Mouse (Mus musculus) kidney, adult 18-20 months (tissue): Measurements from ENCODE around the gene Mymx.
"Not testable (repeated sequence)": the region's sequence is repeated elsewhere in the genome, so short reads cannot be mapped to it uniquely, and the experiment has no call there.

Source experiments
- DNase-seq: peaks from one replicate; pipeline ENCODE4 v3.0.0; 2021

Mymx gene

GRCm38 (mm10) chr17:45601877-45602304 is at the start of gene Mymx:
Gene Mymx (minus strand): TSS chr17:45602102.
- DNase-seq = peak; percentile 78

- DNase-seq = no peak
These were observed 42.3 kb upstream of the Mymx start for GRCm38 (mm10) chr17:45644185-45644584.

- DNase-seq = peak; percentile 65
These were observed 40.8 kb upstream of the Mymx start for GRCm38 (mm10) chr17:45642701-45643100.

GRCm38 (mm10) chr17:45641981-45642380 is 40.1 kb upstream of the Mymx start:
- DNase-seq = no peak

GRCm38 (mm10) chr17:45638596-45639295 is 36.8 kb upstream of the Mymx start:
- DNase-seq = no peak

- DNase-seq = no peak
These were observed 32.1 kb upstream of the Mymx start for GRCm38 (mm10) chr17:45634033-45634432.

GRCm38 (mm10) chr17:45631940-45632339 is 30.0 kb upstream of the Mymx start:
- no peak for DNase-seq

- DNase-seq = no peak
These were observed 29.1 kb upstream of the Mymx start for GRCm38 (mm10) chr17:45630992-45631391.

GRCm38 (mm10) chr17:45629861-45630694 is 28.2 kb upstream of the Mymx start:
- DNase-seq = peak; percentile 61

- no peak for DNase-seq
These were observed 27.3 kb upstream of the Mymx start for GRCm38 (mm10) chr17:45628885-45629855.

- no peak for DNase-seq
These were observed 26.3 kb upstream of the Mymx start for GRCm38 (mm10) chr17:45628160-45628559.

GRCm38 (mm10) chr17:45626577-45627134 is 24.8 kb upstream of the Mymx start:
- DNase-seq = peak; percentile 67

GRCm38 (mm10) chr17:45623425-45623824 is 21.5 kb upstream of the Mymx start:
- DNase-seq = not testable (repeated sequence)

GRCm38 (mm10) chr17:45619386-45620256 is 17.7 kb upstream of the Mymx start:
- peak; percentile 42 for DNase-seq

GRCm38 (mm10) chr17:45618941-45619385 is 17.1 kb upstream of the Mymx start:
- DNase-seq = peak; percentile 52

- no peak for DNase-seq
These were observed 15.8 kb upstream of the Mymx start for GRCm38 (mm10) chr17:45617655-45618054.

GRCm38 (mm10) chr17:45616679-45617078 is 14.8 kb upstream of the Mymx start:
- no peak for DNase-seq

GRCm38 (mm10) chr17:45616046-45616650 is 14.2 kb upstream of the Mymx start:
- no peak for DNase-seq

- no peak for DNase-seq
These were observed 11.0 kb upstream of the Mymx start for GRCm38 (mm10) chr17:45612921-45613320.

- DNase-seq = no peak
These were observed 10.1 kb upstream of the Mymx start for GRCm38 (mm10) chr17:45612008-45612407.
